Mouse (Mus musculus) MEL (cell line): ENCODE data around the gene Cacna1s. TPM values are rescaled to one million over a fixed set of nuclear protein-coding genes. Genes with fewer than 3 reads are reported as not detected.

Experiments
- DNase-seq: peaks from one replicate; pipeline ENCODE4 v3.0.0; 2011; ENCODE audit warnings: low read depth, low spot score
- H3K27ac ChIP-seq: 2 replicates; pipeline ENCODE4 v1.5.1; 2012; ENCODE audit warnings: low read depth, mild to moderate bottlenecking, control low read depth, low read length, moderate library complexity; ENCODE audit not compliant: control insufficient read depth
- H3K27me3 ChIP-seq, 2 experiments: fragments of 150-350 bp in 1 of 2; sonication (generic) in 1 of 2; 2 replicates each; pipeline ENCODE4 v1.6.1; 2012; ENCODE audit warnings: low read length in 2 of 2, mild to moderate bottlenecking in 2 of 2, improper control_type of control experiment in 1 of 2, moderate library complexity in 1 of 2; ENCODE audit not compliant: insufficient read depth in 2 of 2, control insufficient read depth in 1 of 2
- H3K36me3 ChIP-seq, 2 experiments: 2 replicates each; pipeline ENCODE4 v1.6.1; 2012 to 2014; ENCODE audit warnings: low read length in 2 of 2, improper control_type of control experiment in 1 of 2, inconsistent platforms in 1 of 2, mild to moderate bottlenecking in 1 of 2; ENCODE audit not compliant: insufficient read depth in 2 of 2, control insufficient read depth in 1 of 2
- H3K4me1 ChIP-seq, 2 experiments: fragments of 150-350 bp in 1 of 2; sonication (generic) in 1 of 2; 2 replicates each; pipeline ENCODE4 v1.6.1; 2012; ENCODE audit warnings: low read length in 2 of 2, improper control_type of control experiment in 1 of 2, mild to moderate bottlenecking in 1 of 2; ENCODE audit not compliant: insufficient read depth in 2 of 2, control insufficient read depth in 1 of 2
- H3K4me3 ChIP-seq, 2 experiments: fragments of 150-350 bp in 1 of 2; sonication (generic) in 1 of 2; 2 replicates each; pipeline ENCODE4 v1.5.1; 2012; ENCODE audit warnings: low read depth in 2 of 2, low read length in 2 of 2, mild to moderate bottlenecking in 2 of 2, moderate library complexity in 2 of 2, control low read depth in 1 of 2, improper control_type of control experiment in 1 of 2; ENCODE audit not compliant: control insufficient read depth in 1 of 2, insufficient read depth in 1 of 2
- H3K79me2 ChIP-seq: 2 replicates; pipeline ENCODE4 v1.6.1; 2012; ENCODE audit warnings: mild to moderate bottlenecking, low read length, moderate library complexity; ENCODE audit not compliant: control insufficient read depth, poor library complexity, insufficient read depth
- H3K9ac ChIP-seq: 2 replicates; pipeline ENCODE4 v1.6.1; 2012; ENCODE audit warnings: low read depth, mild to moderate bottlenecking, control low read depth, low read length, moderate library complexity; ENCODE audit not compliant: control insufficient read depth, poor library complexity, severe bottlenecking
- H3K9me3 ChIP-seq: fragments of 150-350 bp; sonication (generic); replicated peaks from 2 replicates; pipeline ENCODE4 v1.6.1; 2012; ENCODE audit warnings: mild to moderate bottlenecking, low read length, improper control_type of control experiment, moderate library complexity; ENCODE audit not compliant: insufficient read depth
- BHLHE40 ChIP-seq: IDR thresholded peaks from 2 replicates; pipeline ENCODE4 v1.6.1; 2012; ENCODE audit warnings: low read depth, mild to moderate bottlenecking, inconsistent platforms, low read length, improper control_type of control experiment, borderline replicate concordance
- CHD2 ChIP-seq: IDR thresholded peaks from 2 replicates; pipeline ENCODE4 v1.6.1; 2011; ENCODE audit warnings: low read length, improper control_type of control experiment
- CTCF ChIP-seq, 3 experiments: IDR thresholded peaks in 2 of 3; conservative IDR thresholded peaks in 1 of 3; 2 replicates each; pipeline ENCODE4 v1.5.1; 2011 to 2012; ENCODE audit warnings: low read length in 3 of 3, low read depth in 2 of 3, mild to moderate bottlenecking in 2 of 3, improper control_type of control experiment in 1 of 3, inconsistent platforms in 1 of 3, mixed read lengths in 1 of 3, moderate library complexity in 1 of 3; ENCODE audit not compliant: control insufficient read depth in 1 of 3, insufficient read depth in 1 of 3, poor library complexity in 1 of 3, severe bottlenecking in 1 of 3
- E2F4 ChIP-seq: IDR thresholded peaks from 2 replicates; pipeline ENCODE4 v1.6.1; 2011; ENCODE audit warnings: low read depth, low read length, improper control_type of control experiment, borderline replicate concordance
- ELF1 ChIP-seq: IDR thresholded peaks from 2 replicates; pipeline ENCODE4 v1.6.1; 2014; ENCODE audit warnings: low read depth, mild to moderate bottlenecking, inconsistent platforms, low read length, improper control_type of control experiment, moderate library complexity
- EP300 ChIP-seq, 2 experiments: IDR thresholded peaks; 2 replicates each; pipeline ENCODE4 v1.6.1; 2011; ENCODE audit warnings: improper control_type of control experiment in 2 of 2, low read length in 2 of 2, low read depth in 1 of 2, mild to moderate bottlenecking in 1 of 2
- GATA1 ChIP-seq: IDR thresholded peaks from 2 replicates; pipeline ENCODE4 v1.6.1; 2011; ENCODE audit warnings: low read depth, low read length, improper control_type of control experiment
- HCFC1 ChIP-seq: IDR thresholded peaks from 2 replicates; pipeline ENCODE4 v1.6.1; 2012; ENCODE audit warnings: low read depth, mild to moderate bottlenecking, inconsistent platforms, low read length, improper control_type of control experiment, moderate library complexity
- JUND ChIP-seq: IDR thresholded peaks from 2 replicates; pipeline ENCODE4 v1.6.1; 2011; ENCODE audit warnings: low read depth, mild to moderate bottlenecking, improper control_type of control experiment, low read length
- KAT2A ChIP-seq: conservative IDR thresholded peaks from 2 replicates; pipeline ENCODE4 v1.6.1; 2012; ENCODE audit warnings: low read depth, low read length, improper control_type of control experiment, inconsistent platforms
- MAFK ChIP-seq: IDR thresholded peaks from 2 replicates; pipeline ENCODE4 v1.6.1; 2011; ENCODE audit warnings: low read depth, mild to moderate bottlenecking, low read length, improper control_type of control experiment, borderline replicate concordance
- MAX ChIP-seq: IDR thresholded peaks from 2 replicates; pipeline ENCODE4 v1.6.1; 2011; ENCODE audit warnings: low read length, improper control_type of control experiment
- MEF2A ChIP-seq: IDR thresholded peaks from 2 replicates; pipeline ENCODE4 v1.6.1; 2014; ENCODE audit warnings: low read depth, mild to moderate bottlenecking, inconsistent platforms, low read length, improper control_type of control experiment; ENCODE audit not compliant: poor library complexity, insufficient replicate concordance, severe bottlenecking; ENCODE audit errors: extremely low read depth
- MXI1 ChIP-seq: IDR thresholded peaks from 2 replicates; pipeline ENCODE4 v1.6.1; 2011; ENCODE audit warnings: mild to moderate bottlenecking, low read depth, low read length, improper control_type of control experiment
- MYB ChIP-seq: IDR thresholded peaks from 2 replicates; pipeline ENCODE4 v1.6.1; 2011; ENCODE audit warnings: mild to moderate bottlenecking, low read depth, low read length, improper control_type of control experiment
- NELFE ChIP-seq: IDR thresholded peaks from 2 replicates; pipeline ENCODE4 v1.6.1; 2011; ENCODE audit warnings: low read depth, low read length, improper control_type of control experiment
- POLR2A ChIP-seq, 2 experiments: IDR thresholded peaks; 2 replicates each; pipeline ENCODE4 v1.6.1; 2011 to 2012; ENCODE audit warnings: low read length in 2 of 2, mild to moderate bottlenecking in 2 of 2, control low read depth in 1 of 2, improper control_type of control experiment in 1 of 2, low read depth in 1 of 2, moderate library complexity in 1 of 2; ENCODE audit not compliant: control insufficient read depth in 1 of 2, insufficient read depth in 1 of 2, poor library complexity in 1 of 2
- POLR2AphosphoS2 ChIP-seq: IDR thresholded peaks from 2 replicates; pipeline ENCODE4 v1.6.1; 2011; ENCODE audit warnings: low read length, improper control_type of control experiment
- RAD21 ChIP-seq: IDR thresholded peaks from 2 replicates; pipeline ENCODE4 v1.6.1; 2011; ENCODE audit warnings: mild to moderate bottlenecking, low read depth, low read length, improper control_type of control experiment
- RCOR1 ChIP-seq: IDR thresholded peaks from 2 replicates; pipeline ENCODE4 v1.6.1; 2012; ENCODE audit warnings: low read depth, mild to moderate bottlenecking, inconsistent platforms, low read length, improper control_type of control experiment
- SMC3 ChIP-seq: IDR thresholded peaks from 2 replicates; pipeline ENCODE4 v1.6.1; 2011; ENCODE audit warnings: low read depth, low read length, improper control_type of control experiment
- USF2 ChIP-seq, 2 experiments: IDR thresholded peaks; 2 replicates each; pipeline ENCODE4 v1.6.1; 2011 to 2012; ENCODE audit warnings: improper control_type of control experiment in 2 of 2, low read length in 2 of 2, borderline replicate concordance in 1 of 2, inconsistent platforms in 1 of 2, low read depth in 1 of 2, mild to moderate bottlenecking in 1 of 2; ENCODE audit not compliant: insufficient read depth in 1 of 2
- ZKSCAN1 ChIP-seq: IDR thresholded peaks from 2 replicates; pipeline ENCODE4 v1.6.1; 2012; ENCODE audit warnings: low read depth, mild to moderate bottlenecking, inconsistent platforms, low read length, improper control_type of control experiment, moderate library complexity
- ZMIZ1 ChIP-seq: IDR thresholded peaks from 2 replicates; pipeline ENCODE4 v1.6.1; 2012; ENCODE audit warnings: low read depth, mild to moderate bottlenecking, inconsistent platforms, low read length, improper control_type of control experiment, moderate library complexity
- ZNF384 ChIP-seq: IDR thresholded peaks from 2 replicates; pipeline ENCODE4 v1.6.1; 2012; ENCODE audit warnings: low read depth, mild to moderate bottlenecking, inconsistent platforms, low read length, improper control_type of control experiment
- polyA plus RNA-seq, 2 experiments: library from polyadenylated mRNA; stranded (reverse) in 1 of 2; unstranded in 1 of 2; fragments of >175 nt in 1 of 2; fragments of >200 nt in 1 of 2; gene quantifications; 2 replicates each; pipeline versions ENCODE4 v1.2.1 to v1.2.4; 2012; ENCODE audit warnings: low replicate concordance in 2 of 2, low read depth in 1 of 2; ENCODE audit not compliant: insufficient read length in 2 of 2, insufficient read depth in 1 of 2, missing spikeins in 1 of 2
- total RNA-seq: library from RNA; depleted of rRNA; stranded (reverse); fragments of 300-350 nt; gene quantifications from 2 replicates; pipeline ENCODE4 v1.2.3, GENCODE M21; 2012

The Cacna1s gene
- total and polyA plus RNA-seq, 3 experiments: not detected

DNA sequence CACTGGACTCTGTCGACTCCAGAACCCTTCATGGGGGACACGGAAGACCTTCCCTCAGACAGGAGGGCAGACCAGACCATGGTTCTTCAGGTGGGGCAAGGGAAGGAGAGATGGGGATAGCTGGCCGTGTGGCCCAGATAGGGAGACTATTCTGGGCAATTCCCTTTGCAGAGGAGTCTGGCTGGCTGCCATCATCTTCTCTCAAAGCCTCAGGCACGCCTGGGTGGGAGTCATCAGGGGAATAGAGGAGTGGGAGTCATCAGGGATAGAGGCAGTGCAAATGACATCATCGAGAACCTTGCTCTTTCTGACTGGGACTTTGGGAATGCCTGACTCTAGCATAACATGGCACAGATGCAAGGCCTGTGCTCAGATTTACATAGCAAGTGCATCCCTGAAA lies 11.4 kb downstream of the Cacna1s start:
- Histone ChIP-seq H3K9me3 (no peaks in the 10 kb centered on the region), H3K9ac (no peak overlapping the region), H3K4me1 (no peaks in the 10 kb centered on the region), H3K36me3 (no peaks in the 10 kb centered on the region), H3K27me3 (peaks cover 0 to 6% of the 10 kb centered on the region in 2 experiments; a peak in 3 of 4 replicates), H3K4me3 (no peak overlapping the region), H3K79me2 (no peaks in the 10 kb centered on the region), H3K27ac (no peak overlapping the region)
- DNase-seq: no peak
- TF ChIP-seq RAD21 (no peak), NELFE (no peak), CTCF (IDR thresholded peaks at IDR 0.05 in 2 of 3, conservative IDR thresholded peaks at IDR 0.05 in 1 of 3; ENCODE audit: control insufficient read depth in 1 of 3, insufficient read depth in 1 of 3, low read depth in 2 of 3, low read length in 3 of 3, poor library complexity in 1 of 3, severe bottlenecking in 1 of 3) (no peak), BHLHE40 (no peak), E2F4 (no peak), RCOR1 (no peak), EP300 (IDR thresholded peaks at IDR 0.05; ENCODE audit: low read depth in 1 of 2, low read length in 2 of 2) (no peak), KAT2A (no peak), SMC3 (no peak), HCFC1 (no peak), ZKSCAN1 (no peak), MEF2A (no peak), CHD2 (no peak), ZNF384 (no peak), GATA1 (no peak), USF2 (IDR thresholded peaks at IDR 0.05; ENCODE audit: borderline replicate concordance in 1 of 2, insufficient read depth in 1 of 2, low read depth in 1 of 2, low read length in 2 of 2) (no peak), MAX (no peak), POLR2A (IDR thresholded peaks at IDR 0.05; ENCODE audit: control insufficient read depth in 1 of 2, insufficient read depth in 1 of 2, low read depth in 1 of 2, low read length in 2 of 2, poor library complexity in 1 of 2) (no peak), JUND (no peak)
- TF ChIP-seq, all 39 proteins: peak for 0

DNA sequence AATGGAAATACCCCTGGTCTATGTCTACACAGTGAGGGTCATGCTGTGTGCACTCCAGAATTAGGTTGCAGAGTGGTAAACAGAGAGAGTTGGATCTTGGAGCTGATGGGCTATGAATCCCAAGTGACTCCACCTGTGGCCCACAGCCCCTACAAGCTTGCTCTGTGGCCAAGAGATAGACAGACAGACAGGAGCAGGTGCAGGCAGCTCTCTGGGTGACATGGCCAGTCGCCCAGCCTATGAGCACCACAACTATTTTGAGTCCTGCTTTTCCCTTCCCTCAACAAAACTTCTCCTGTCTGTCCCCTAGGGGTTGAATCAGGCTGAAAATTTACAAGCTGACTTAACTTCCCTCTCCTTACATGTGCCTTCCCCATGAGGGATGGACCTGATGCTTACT lies 14.1 kb downstream of the Cacna1s start:
- H3K27ac ChIP-seq: no peak overlapping the region
- H3K4me3 ChIP-seq: no peak overlapping the region
- TF ChIP-seq JUND (no peak), CTCF (IDR thresholded peaks at IDR 0.05 in 2 of 3, conservative IDR thresholded peaks at IDR 0.05 in 1 of 3; ENCODE audit: control insufficient read depth in 1 of 3, insufficient read depth in 1 of 3, low read depth in 2 of 3, low read length in 3 of 3, poor library complexity in 1 of 3, severe bottlenecking in 1 of 3) (no peak), ELF1 (no peak), HCFC1 (no peak), MAFK (no peak), CHD2 (no peak), MYB (no peak), EP300 (IDR thresholded peaks at IDR 0.05; ENCODE audit: low read depth in 1 of 2, low read length in 2 of 2) (no peak), POLR2A (IDR thresholded peaks at IDR 0.05; ENCODE audit: control insufficient read depth in 1 of 2, insufficient read depth in 1 of 2, low read depth in 1 of 2, low read length in 2 of 2, poor library complexity in 1 of 2) (no peak), POLR2AphosphoS2 (no peak), BHLHE40 (no peak), GATA1 (no peak), RAD21 (no peak), ZMIZ1 (no peak), MXI1 (no peak)
- no peak for DNase-seq
- no peak overlapping the region for H3K9ac ChIP-seq
- H3K4me1 ChIP-seq: no peaks in the 10 kb centered on the region
- peaks cover 0 to 6% of the 10 kb centered on the region in 2 experiments; a peak in 3 of 4 replicates for H3K27me3 ChIP-seq
- no peaks in the 10 kb centered on the region for H3K9me3 ChIP-seq
- H3K36me3 ChIP-seq: no peaks in the 10 kb centered on the region
- H3K79me2 ChIP-seq: no peaks in the 10 kb centered on the region
